Mouse (Mus musculus) forebrain, postnatal 0 days (tissue): Measurements from ENCODE around the gene Arxes1. TPM values are rescaled to one million over a fixed set of nuclear protein-coding genes. Genes with fewer than 3 reads are reported as not detected.
"Not testable (repeated sequence)": the region's sequence is repeated elsewhere in the genome, so short reads cannot be mapped to it uniquely, and the experiment has no call there.

Experiments used
- ATAC-seq: fragments of 200-750 bp; cut with Nextera tagmentation; 2 replicates; pipeline ENCODE4 v1.8.0; 2017; ENCODE audit warnings: mild to moderate bottlenecking, moderate library complexity
- DNase-seq: peaks from one replicate; pipeline ENCODE4 v3.0.0-alpha.2; 2015
- H3K27ac ChIP-seq: fragments of 300-500 bp; sonication (generic); 2 replicates; pipeline ENCODE4 v1.5.1; 2014; ENCODE audit warnings: low read depth, mild to moderate bottlenecking, antibody characterized with exemption, low read length, moderate library complexity, mixed read lengths
- H3K27me3 ChIP-seq: fragments of 300-500 bp; sonication (generic); 2 replicates; pipeline ENCODE4 v1.6.1; 2014; ENCODE audit warnings: mild to moderate bottlenecking, low read length, mixed read lengths; ENCODE audit not compliant: insufficient read depth
- H3K36me3 ChIP-seq: fragments of 300-500 bp; sonication (generic); 2 replicates; pipeline ENCODE4 v1.6.1; 2014; ENCODE audit warnings: mild to moderate bottlenecking, moderate library complexity; ENCODE audit not compliant: insufficient read depth
- H3K4me1 ChIP-seq: fragments of 300-500 bp; sonication (generic); 2 replicates; pipeline ENCODE4 v1.6.1; 2014; ENCODE audit warnings: antibody characterized with exemption; ENCODE audit not compliant: insufficient read depth
- H3K4me2 ChIP-seq: fragments of 300-500 bp; sonication (generic); 2 replicates; pipeline ENCODE4 v1.6.1; 2014; ENCODE audit warnings: low read depth, mild to moderate bottlenecking, moderate library complexity
- H3K4me3 ChIP-seq: fragments of 300-500 bp; sonication (generic); 2 replicates; pipeline ENCODE4 v1.5.1; 2014; ENCODE audit warnings: low read depth, low read length, mixed read lengths
- H3K9ac ChIP-seq: fragments of 300-500 bp; sonication (generic); 2 replicates; pipeline ENCODE4 v1.6.1; 2014; ENCODE audit warnings: mild to moderate bottlenecking
- H3K9me3 ChIP-seq: fragments of 300-500 bp; sonication (generic); 2 replicates; pipeline ENCODE4 v1.6.1; 2016; ENCODE audit warnings: low read length
- CTCF ChIP-seq: sonication (generic); IDR thresholded peaks from 2 replicates; pipeline ENCODE4 v1.5.1; 2016; ENCODE audit warnings: antibody characterized with exemption, control low read depth, low read depth
- WGBS: fragments of 180-500 bp; shearing (Covaris S2); extraction: QIAGEN DNeasy Blood & Tissue Kit; methylation state at CpG from one replicate; pipeline ENCODE4 v1.1.7; 2014; 5-methylcytosine and 5-hydroxymethylcytosine counted together
- polyA plus RNA-seq: library from polyadenylated mRNA; unstranded; fragments of >200 nt; fragmentation: Nextera tagmentation; extraction: Ambion mirVana; gene quantifications from 2 replicates; pipeline ENCODE4 v1.2.1, GENCODE M21; 2015
- total RNA-seq: library from RNA; depleted of rRNA; stranded (reverse); fragments of >200 nt; gene quantifications from 2 replicates; pipeline ENCODE4 v1.2.3, GENCODE M21; 2014; rRNA removed

Gene Arxes1
- total RNA-seq (54.5 and 55.4 TPM in 2 replicates), polyA plus RNA-seq (109 and 190 TPM in 2 replicates)

GRCm38 (mm10) chrX:136032799-136033763 lies at the start of gene Arxes1:
Arxes1 (plus strand) TSS chrX:136033367.
- H3K9ac ChIP-seq, H3K4me1 ChIP-seq, H3K27me3 ChIP-seq, H3K9me3 ChIP-seq, DNase-seq, H3K36me3 ChIP-seq, H3K27ac ChIP-seq: not testable (repeated sequence)
- WGBS, result 20% methylated on average over 13 of the region's 49 CpGs
- peak; percentile 94 for ATAC-seq
- Histone ChIP-seq H3K4me2 (peak within 1 kb of the TSS; percentile 43), H3K4me3 (peak within 1 kb of the TSS; percentile 30)

DNA sequence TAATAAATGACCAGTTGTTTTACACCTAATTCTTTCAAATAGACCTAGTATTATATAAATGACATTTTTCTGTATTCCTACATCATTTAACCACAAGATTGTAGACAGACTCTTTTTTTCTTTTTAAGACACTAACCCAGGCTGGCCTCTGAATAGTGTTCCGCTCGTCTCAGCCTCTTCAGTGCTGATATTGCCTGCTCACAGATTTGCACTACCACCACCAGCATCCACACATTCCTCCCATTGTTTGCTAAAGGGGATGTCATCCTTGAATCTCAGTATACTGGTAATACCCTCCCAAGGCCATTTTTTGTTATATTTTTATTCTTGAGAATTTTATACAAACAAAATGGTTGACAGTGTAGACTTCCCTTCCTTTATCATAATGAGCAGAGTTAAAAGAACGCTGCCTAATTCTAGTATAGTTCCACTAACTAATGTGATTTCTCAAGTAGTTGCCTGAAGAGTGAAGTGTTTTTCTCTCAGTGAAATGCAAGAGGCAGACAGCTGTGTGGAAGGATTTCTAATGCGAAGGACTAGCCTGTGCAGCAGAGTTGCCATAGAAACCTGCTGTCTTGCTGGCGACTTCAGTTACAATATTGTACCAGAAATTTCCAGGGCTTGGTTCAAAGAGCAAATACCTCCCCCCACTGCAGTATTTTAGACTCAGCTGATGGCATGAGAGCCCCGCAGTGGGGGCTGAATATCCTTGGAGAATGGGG lies 48.5 kb upstream of the Arxes1 start:
- no peaks in the 10 kb centered on the region for H3K9me3 ChIP-seq
- H3K9ac ChIP-seq, result no peak overlapping the region
- 47% methylated on average over 6 of the region's 6 CpGs for WGBS
- H3K4me1 ChIP-seq, result 0 out of 2 replicates have a peak, but pooled peaks cover 4% of the 10 kb centered on the region
- H3K4me3 ChIP-seq, result no peak overlapping the region
- H3K4me2 ChIP-seq, result no peak overlapping the region
- H3K27me3 ChIP-seq, result no peaks in the 10 kb centered on the region
- no peaks in the 10 kb centered on the region for H3K36me3 ChIP-seq
- DNase-seq (peak; percentile 57), ATAC-seq (peak; percentile 93)
- TF ChIP-seq CTCF, result no peak
- peak overlapping the region; percentile 64 for H3K27ac ChIP-seq

GRCm38 (mm10) chrX:135986267-135986666 lies 46.9 kb upstream of the Arxes1 start:
- no peak for DNase-seq
- H3K4me1 ChIP-seq, result 0 out of 2 replicates have a peak, but pooled peaks cover 4% of the 10 kb centered on the region
- H3K4me2 ChIP-seq, result no peak overlapping the region
- 94% methylated on average over 3 of the region's 3 CpGs for WGBS
- no peak overlapping the region for H3K9ac ChIP-seq
- H3K4me3 ChIP-seq, result no peak overlapping the region
- H3K27me3 ChIP-seq, result no peaks in the 10 kb centered on the region
- no peaks in the 10 kb centered on the region for H3K36me3 ChIP-seq
- no peak overlapping the region for H3K27ac ChIP-seq
- TF ChIP-seq CTCF, result no peak
- H3K9me3 ChIP-seq, result no peaks in the 10 kb centered on the region
- ATAC-seq, result no peak

DNA sequence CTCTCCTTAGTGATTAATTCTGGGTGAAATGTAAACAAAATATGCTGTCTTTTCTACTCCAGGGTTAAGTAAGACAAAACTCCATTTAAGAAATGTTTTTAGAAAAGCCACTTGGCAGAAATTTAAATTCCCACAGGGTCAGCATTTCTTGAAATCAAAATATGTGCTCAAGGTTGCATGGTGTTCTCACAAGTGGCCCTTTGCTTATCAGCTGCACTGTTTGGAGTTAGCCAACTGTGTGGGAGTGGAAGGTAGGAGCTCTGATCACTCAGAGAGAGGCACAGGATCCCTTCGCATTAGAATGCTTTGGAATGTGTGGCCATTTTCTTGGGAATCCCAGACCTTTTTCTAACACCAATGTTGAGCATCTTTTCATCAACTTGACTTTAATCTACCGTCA lies 42.5 kb upstream of the Arxes1 start:
- H3K4me2 ChIP-seq, result no peak overlapping the region
- no peak overlapping the region for H3K9ac ChIP-seq
- no peaks in the 10 kb centered on the region for H3K36me3 ChIP-seq
- ATAC-seq (no peak), DNase-seq (no peak)
- no peaks in the 10 kb centered on the region for H3K4me1 ChIP-seq
- 76% methylated on average over 2 of the region's 2 CpGs for WGBS
- no peak overlapping the region for H3K4me3 ChIP-seq
- H3K27me3 ChIP-seq, result no peaks in the 10 kb centered on the region
- H3K27ac ChIP-seq, result no peak overlapping the region
- H3K9me3 ChIP-seq, result no peaks in the 10 kb centered on the region
- no peak for TF ChIP-seq CTCF

- H3K9me3 ChIP-seq, H3K4me1 ChIP-seq, H3K9ac ChIP-seq, DNase-seq, H3K36me3 ChIP-seq, H3K27me3 ChIP-seq, H3K4me3 ChIP-seq, H3K27ac ChIP-seq: not testable (repeated sequence)
- 0 out of 2 replicates have a peak overlapping the region, but pooled peaks have one; percentile 19 for H3K4me2 ChIP-seq
- peak; percentile 91 for ATAC-seq
- 43% methylated on average over 2 of the region's 3 CpGs for WGBS
Observed at GRCm38 (mm10) chrX:135993192-135993594, 40.0 kb upstream of the Arxes1 start.

DNA sequence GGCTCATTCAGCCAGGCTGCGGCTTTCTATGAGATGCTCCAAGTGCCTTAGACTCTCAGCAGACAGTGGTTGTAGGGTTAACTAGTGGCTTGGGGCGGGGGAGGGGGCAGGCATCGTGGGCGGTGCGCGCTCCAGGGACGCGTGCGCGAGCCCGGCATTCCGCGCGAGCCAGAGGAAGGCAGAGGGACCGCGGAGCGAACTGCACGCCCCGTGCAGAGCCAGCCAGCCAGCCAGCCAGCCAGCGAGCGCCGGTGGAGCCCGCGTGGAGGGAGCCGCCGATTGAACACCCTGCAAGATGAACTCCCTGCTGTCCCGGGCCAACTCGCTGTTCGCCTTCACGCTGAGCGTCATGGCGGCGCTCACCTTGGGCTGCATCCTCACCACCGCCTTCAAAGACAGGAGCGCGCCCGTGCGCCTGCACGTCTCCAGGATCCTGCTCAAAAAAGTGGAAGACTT lies 39.5 kb upstream of the Arxes1 start, which contains the start of gene Arxes2:
Arxes2 (plus strand) TSS at position 161 of the 456 bp plus-strand sequence.
- not testable (repeated sequence) for H3K9ac ChIP-seq, H3K4me1 ChIP-seq, H3K27ac ChIP-seq, H3K9me3 ChIP-seq, H3K36me3 ChIP-seq, H3K27me3 ChIP-seq, DNase-seq
- Histone ChIP-seq H3K4me2 (peak within 1 kb of the TSS; percentile 44), H3K4me3 (peak within 1 kb of the TSS; percentile 34)
- peak; percentile 96 for ATAC-seq
- WGBS, result 16% methylated on average over 19 of the region's 39 CpGs
